Mouse (Mus musculus) bone marrow, adult 2 months (tissue): ENCODE data around the gene 4921517D22Rik.

Source experiments
- CTCF ChIP-seq: fragments of 200-500 bp; IDR thresholded peaks from 2 replicates; pipeline ENCODE4 v1.5.1; 2011; ENCODE audit warnings: low read length, control low read depth; ENCODE audit not compliant: control insufficient read depth, insufficient read depth
- POLR2A ChIP-seq: fragments of 200-500 bp; IDR thresholded peaks from 2 replicates; pipeline ENCODE4 v1.6.1; 2011; ENCODE audit warnings: low read depth, mild to moderate bottlenecking, control low read depth, low read length, borderline replicate concordance; ENCODE audit not compliant: control insufficient read depth

DNA sequence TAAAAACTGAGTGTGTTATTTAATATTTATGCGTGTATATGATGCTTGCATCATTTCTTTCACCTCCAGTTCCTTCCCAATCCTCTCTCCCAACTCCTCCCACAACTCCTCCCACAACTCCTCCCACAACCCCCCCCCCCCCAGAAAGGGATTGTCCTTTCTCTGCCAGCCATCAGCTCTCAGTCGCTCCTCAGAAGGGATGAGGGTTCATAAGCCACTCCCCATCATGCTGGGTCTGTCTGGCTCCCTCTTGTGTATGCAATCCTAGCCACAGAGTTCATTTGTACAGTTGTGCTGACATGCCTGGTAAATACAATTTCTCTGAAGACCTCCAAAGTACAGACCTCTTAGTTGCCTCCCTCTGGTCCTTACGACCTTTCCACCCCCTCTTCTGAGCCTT is 41.3 kb upstream of the 4921517D22Rik start:
- no peak for TF ChIP-seq CTCF
- TF ChIP-seq POLR2A = no peak
